Mouse (Mus musculus): ENCODE measurements around the gene Nt5c3b.
A peak's percentile ranks its signal among the peaks of the same experiment; 100 is the strongest.

The Nt5c3b gene

DNA sequence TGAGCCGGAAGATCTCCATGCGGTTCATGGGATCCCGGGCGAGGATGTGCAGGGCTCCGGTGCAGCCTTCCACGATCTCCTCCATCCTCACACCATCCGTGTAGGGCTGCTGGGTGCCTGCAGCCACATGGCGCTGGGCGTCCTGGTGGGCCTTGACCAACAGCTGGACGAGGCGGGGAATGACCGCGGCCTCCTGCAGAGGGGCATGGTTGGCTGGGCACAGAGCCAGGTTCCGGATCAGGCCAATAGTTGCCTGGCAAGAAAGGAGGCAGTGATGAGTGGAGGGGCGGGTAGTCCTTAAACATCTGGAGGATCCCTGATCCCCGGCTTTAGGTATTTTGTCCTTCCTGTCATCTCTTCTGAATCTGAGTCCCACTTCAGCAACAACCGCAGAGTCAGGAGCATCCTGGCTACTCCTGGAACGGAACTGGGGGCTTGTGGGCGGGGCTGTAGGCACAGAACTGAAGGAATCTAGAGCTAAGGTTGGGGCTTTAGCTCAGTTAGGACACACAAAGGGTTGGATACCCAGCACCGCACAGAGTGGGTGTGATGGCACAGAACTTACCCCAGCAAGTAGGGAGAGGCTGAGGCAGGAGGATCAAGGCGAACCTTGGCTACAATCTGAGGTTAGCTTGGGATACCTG lies 64.7 kb downstream of the Nt5c3b start:
- peak in 1 of 2 experiments; percentile 62 for DNase-seq

DNA sequence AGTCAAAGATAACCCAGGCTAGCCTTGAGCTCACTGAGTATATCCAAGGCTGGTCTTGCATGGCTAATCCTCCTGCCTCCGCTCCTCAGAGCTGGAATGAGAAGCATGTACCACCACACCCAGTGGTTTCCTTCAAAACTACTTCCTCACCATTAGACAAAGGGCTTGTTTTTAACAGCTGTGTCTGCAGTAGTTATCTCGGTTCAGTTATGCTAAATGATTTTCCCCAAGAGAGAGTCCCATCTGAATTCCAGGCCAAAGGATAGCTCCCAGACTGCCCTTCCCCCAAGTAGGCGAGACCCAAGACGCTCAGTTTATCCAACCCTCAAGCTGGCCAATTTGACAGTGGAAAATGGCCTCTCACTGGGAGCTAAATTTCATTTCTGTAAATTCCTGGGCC lies 65.6 kb downstream of the Nt5c3b start:
- no peak for DNase-seq

DNA sequence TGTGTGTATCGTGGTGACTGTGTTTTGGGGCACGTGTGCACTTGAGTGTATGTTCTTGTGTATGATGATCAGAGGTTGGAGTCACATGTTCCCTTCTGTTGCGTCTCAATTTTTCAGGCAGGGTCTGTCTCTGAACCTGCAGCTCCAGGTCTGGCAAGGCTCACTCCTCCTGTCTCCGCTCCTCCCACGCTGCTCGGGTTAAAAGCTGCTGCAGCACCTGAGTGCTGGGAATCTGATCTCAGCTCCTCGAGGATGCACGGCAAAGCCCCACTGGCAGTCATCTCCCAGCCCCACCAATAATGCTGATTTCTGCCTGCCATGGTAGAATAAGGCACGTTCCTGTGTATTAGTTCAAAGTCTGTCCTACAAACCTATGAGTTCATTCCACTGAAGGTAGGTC lies 66.5 kb downstream of the Nt5c3b start:
- DNase-seq = no peak

Measured in kidney, postnatal 36 days (tissue).